Mouse (Mus musculus): ENCODE results near the gene Ar. TPM values are rescaled to one million over a fixed set of nuclear protein-coding genes. Genes with fewer than 3 reads are reported as not detected.

Ar gene
- polyA plus RNA-seq (2012; fragmentation: generic; extraction: Trizol): not detected

GRCm38 (mm10) chrX:98148531-98149342 lies at the start of gene Ar:
Gene Ar (plus strand): TSS chrX:98148769.

All from C3H10T1/2 (cell line).